Mouse (Mus musculus) embryo, embryonic 9.5 days (tissue): ENCODE measurements around the gene Dhx9.
"Not testable (repeated sequence)": the region's sequence is repeated elsewhere in the genome, so short reads cannot be mapped to it uniquely, and the experiment has no call there.

Experiments used
- DNase-seq: peaks from one replicate; pipeline ENCODE4 v3.0.0-alpha.2; 2017; ENCODE audit errors: extremely low spot score

The Dhx9 gene

GRCm38 (mm10) chr1:153486120-153486519 lies 1.3 kb downstream of the Dhx9 start:
- not testable (repeated sequence) for DNase-seq

GRCm38 (mm10) chr1:153485201-153485796 lies 2.2 kb downstream of the Dhx9 start:
- DNase-seq = no peak

GRCm38 (mm10) chr1:153481025-153481412 lies 6.4 kb downstream of the Dhx9 start:
- DNase-seq = no peak

- DNase-seq = peak; percentile 59
Measured at GRCm38 (mm10) chr1:153480386-153481024, 7.0 kb downstream of the Dhx9 start.

- no peak for DNase-seq
Measured at GRCm38 (mm10) chr1:153479296-153479695, 8.2 kb downstream of the Dhx9 start.

- no peak for DNase-seq
Measured at GRCm38 (mm10) chr1:153461796-153462195, 25.7 kb downstream of the Dhx9 start.

GRCm38 (mm10) chr1:153456137-153456536 lies 31.3 kb downstream of the Dhx9 start:
- DNase-seq = no peak

GRCm38 (mm10) chr1:153453146-153453642 lies 34.3 kb downstream of the Dhx9 start:
- DNase-seq = peak; percentile 18

- peak; percentile 26 for DNase-seq
Measured at GRCm38 (mm10) chr1:153451237-153452154, 36.0 kb downstream of the Dhx9 start.

GRCm38 (mm10) chr1:153446120-153446831 lies 41.2 kb downstream of the Dhx9 start:
- DNase-seq = no peak

- no peak for DNase-seq
Measured at GRCm38 (mm10) chr1:153443632-153444031, 43.8 kb downstream of the Dhx9 start.

GRCm38 (mm10) chr1:153443019-153443418 lies 44.4 kb downstream of the Dhx9 start:
- DNase-seq = no peak

- no peak for DNase-seq
Measured at GRCm38 (mm10) chr1:153441656-153442055, 45.8 kb downstream of the Dhx9 start.

GRCm38 (mm10) chr1:153440752-153441151 lies 46.7 kb downstream of the Dhx9 start:
- no peak for DNase-seq

- DNase-seq = no peak
Measured at GRCm38 (mm10) chr1:153437536-153437935, 49.9 kb downstream of the Dhx9 start.

GRCm38 (mm10) chr1:153433851-153434589 lies 53.4 kb downstream of the Dhx9 start:
- no peak for DNase-seq

GRCm38 (mm10) chr1:153432329-153432728 lies 55.1 kb downstream of the Dhx9 start:
- no peak for DNase-seq

- DNase-seq = no peak
Measured at GRCm38 (mm10) chr1:153431701-153432100, 55.8 kb downstream of the Dhx9 start.

GRCm38 (mm10) chr1:153431158-153431557 lies 56.3 kb downstream of the Dhx9 start:
- no peak for DNase-seq

- peak; percentile 78 for DNase-seq
Measured at GRCm38 (mm10) chr1:153424770-153425584, 62.5 kb downstream of the Dhx9 start, which contains the start of gene Shcbp1l. TSS of gene Shcbp1l (plus strand) at chr1:153425162.
